Mouse (Mus musculus) ES-Bruce4 (cell line): ENCODE data around the gene Cavin4. TPM values are rescaled to one million over a fixed set of nuclear protein-coding genes. Genes with fewer than 3 reads are reported as not detected.

Experiments used
- H3K27ac ChIP-seq: 2 replicates; pipeline ENCODE4 v1.5.1; 2012; ENCODE audit warnings: low read length, inconsistent platforms; ENCODE audit not compliant: insufficient read depth
- H3K27me3 ChIP-seq: 2 replicates; pipeline ENCODE4 v1.6.1; 2012; ENCODE audit warnings: mild to moderate bottlenecking, low read length, inconsistent platforms; ENCODE audit not compliant: control insufficient read depth, poor library complexity, insufficient read depth, severe bottlenecking
- H3K36me3 ChIP-seq: 2 replicates; pipeline ENCODE4 v1.6.1; 2012; ENCODE audit warnings: inconsistent platforms, mild to moderate bottlenecking, low read length, moderate library complexity; ENCODE audit not compliant: control insufficient read depth, poor library complexity, insufficient read depth, severe bottlenecking
- H3K4me1 ChIP-seq: one replicate; pipeline ENCODE4 v1.8.1; 2011; ENCODE audit warnings: low read length; ENCODE audit not compliant: control insufficient read depth, insufficient read depth
- H3K4me3 ChIP-seq: 2 replicates; pipeline ENCODE4 v1.5.1; 2011; ENCODE audit warnings: low read depth, mild to moderate bottlenecking, low read length
- H3K9ac ChIP-seq: 2 replicates; pipeline ENCODE4 v1.6.1; 2012; ENCODE audit warnings: low read depth, mild to moderate bottlenecking, inconsistent platforms; ENCODE audit not compliant: poor library complexity, severe bottlenecking
- H3K9me3 ChIP-seq: replicated peaks from 2 replicates; pipeline ENCODE4 v1.6.1; 2012; ENCODE audit warnings: mild to moderate bottlenecking, low read length, inconsistent platforms; ENCODE audit not compliant: control insufficient read depth, poor library complexity, insufficient read depth, severe bottlenecking
- CTCF ChIP-seq: IDR thresholded peaks from one replicate; pipeline ENCODE4 v1.8.1; 2011; ENCODE audit warnings: low read depth, low read length
- EP300 ChIP-seq: IDR thresholded peaks from 2 replicates; pipeline ENCODE4 v1.6.1; 2011; ENCODE audit warnings: low read depth, low read length; ENCODE audit not compliant: insufficient read depth
- POLR2A ChIP-seq: IDR thresholded peaks from one replicate; pipeline ENCODE4 v1.8.1; 2011; ENCODE audit warnings: low read length; ENCODE audit not compliant: insufficient read depth
- polyA plus RNA-seq: library from polyadenylated mRNA; stranded (reverse); fragments of >200 nt; gene quantifications from 2 replicates; pipeline ENCODE4 v1.2.4, GENCODE M21; 2011; ENCODE audit warnings: low read depth; ENCODE audit not compliant: missing spikeins, insufficient read depth, insufficient read length

The Cavin4 gene
- polyA plus RNA-seq, 1 experiment, result 4.7 TPM

DNA sequence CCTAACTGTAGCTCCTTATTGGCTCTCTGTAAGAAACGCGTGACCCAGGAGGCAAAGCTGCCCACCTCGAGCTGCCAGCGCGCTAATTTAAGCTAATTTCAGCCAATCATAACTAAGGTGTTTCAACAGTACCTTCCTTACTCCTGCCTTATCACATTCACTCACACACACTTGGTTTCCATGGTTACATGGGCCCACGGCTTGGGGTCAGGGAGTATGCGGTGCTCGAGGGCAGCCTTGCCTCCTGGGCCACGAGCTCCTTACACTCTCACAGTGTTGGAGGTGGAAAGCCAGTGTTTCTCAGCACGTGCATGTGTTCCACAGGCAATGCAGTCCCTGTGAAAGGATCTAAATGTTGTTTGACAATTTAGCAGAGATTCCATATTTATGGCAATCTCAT, 25.2 kb upstream of the Cavin4 start:
- no peak overlapping the region for H3K27ac ChIP-seq
- H3K4me3 ChIP-seq, result no peak overlapping the region
- H3K27me3 ChIP-seq, result no peaks in the 10 kb centered on the region
- no peaks in the 10 kb centered on the region for H3K9me3 ChIP-seq
- H3K36me3 ChIP-seq, result peaks cover 8% of the 10 kb centered on the region
- no peaks in the 10 kb centered on the region for H3K4me1 ChIP-seq
- H3K9ac ChIP-seq, result no peak overlapping the region
- TF ChIP-seq POLR2A (no peak), EP300 (no peak), CTCF (no peak)

DNA sequence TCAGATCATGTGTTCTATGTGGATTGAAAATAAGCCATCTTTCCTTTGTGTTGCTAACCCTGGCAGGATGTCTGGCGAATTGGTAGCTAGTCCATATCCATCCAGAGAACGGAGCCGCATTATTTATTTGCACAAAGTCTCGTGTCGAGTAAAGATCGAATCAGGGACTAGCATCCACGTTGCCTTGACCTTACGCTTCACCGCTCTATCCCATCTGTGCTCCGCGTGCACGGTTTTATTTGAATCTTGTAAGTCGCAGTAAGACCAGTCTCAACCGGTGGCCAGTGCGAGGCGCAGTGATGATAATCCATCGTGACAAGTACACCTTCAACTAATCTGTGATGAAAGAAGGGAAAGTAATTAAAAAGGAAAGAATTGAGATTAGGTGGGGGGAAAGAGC, 23.8 kb upstream of the Cavin4 start:
- no peak overlapping the region for H3K9ac ChIP-seq
- H3K9me3 ChIP-seq, result no peaks in the 10 kb centered on the region
- no peak overlapping the region for H3K27ac ChIP-seq
- no peaks in the 10 kb centered on the region for H3K27me3 ChIP-seq
- no peaks in the 10 kb centered on the region for H3K4me1 ChIP-seq
- peaks cover 8% of the 10 kb centered on the region for H3K36me3 ChIP-seq
- no peak overlapping the region for H3K4me3 ChIP-seq
- no peak for TF ChIP-seq CTCF
- TF ChIP-seq EP300, result no peak
- TF ChIP-seq POLR2A, result no peak

DNA sequence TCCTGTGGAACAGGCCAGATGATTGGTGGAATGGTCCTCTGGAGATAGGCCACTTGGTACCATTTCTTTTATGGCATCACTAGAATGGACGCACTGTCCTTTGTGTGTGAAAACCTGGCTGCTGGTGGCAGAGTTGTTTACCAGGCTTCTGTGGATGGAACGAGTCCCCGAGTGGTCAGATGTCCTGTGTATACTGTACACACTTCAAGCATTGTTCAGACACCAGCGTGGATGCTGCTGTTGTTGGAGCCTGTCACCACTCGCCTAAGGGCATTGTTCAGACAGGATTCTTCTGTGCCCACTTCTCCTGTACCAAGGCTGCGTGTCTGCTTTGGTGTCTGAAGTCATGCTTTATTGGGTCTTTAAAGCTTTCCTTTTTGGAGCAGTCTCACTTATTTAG, 19.5 kb upstream of the Cavin4 start:
- no peak for TF ChIP-seq CTCF
- TF ChIP-seq EP300, result no peak
- Histone ChIP-seq H3K27ac (no peak overlapping the region), H3K36me3 (peaks cover 18% of the 10 kb centered on the region)

DNA sequence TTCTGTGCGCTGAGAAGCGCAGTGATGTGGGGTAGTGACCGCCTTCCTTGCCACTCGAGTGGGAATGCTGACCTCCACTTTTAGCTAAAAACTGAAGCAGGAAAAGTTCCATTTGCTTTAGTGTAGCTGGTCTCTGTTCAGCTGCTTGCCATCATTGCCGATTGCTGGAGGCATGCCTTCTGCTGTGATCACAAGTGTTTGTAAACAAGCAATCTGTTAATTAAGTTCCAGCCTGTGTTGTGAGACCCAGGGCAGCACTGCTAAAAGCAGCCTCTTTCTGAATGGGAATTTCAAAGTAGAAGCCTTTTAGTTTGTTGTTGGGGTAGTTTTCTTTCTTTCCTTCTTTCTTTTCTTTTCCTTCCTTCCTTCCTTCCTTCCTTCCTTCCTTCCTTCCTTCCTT, 17.2 kb upstream of the Cavin4 start:
- H3K4me3 ChIP-seq, result no peak overlapping the region
- H3K27ac ChIP-seq, result no peak overlapping the region
- no peaks in the 10 kb centered on the region for H3K27me3 ChIP-seq
- no peaks in the 10 kb centered on the region for H3K4me1 ChIP-seq
- TF ChIP-seq POLR2A, result no peak
- TF ChIP-seq EP300, result no peak
- no peak for TF ChIP-seq CTCF
- H3K9me3 ChIP-seq, result no peaks in the 10 kb centered on the region
- H3K9ac ChIP-seq, result no peak overlapping the region
- peaks cover 22% of the 10 kb centered on the region for H3K36me3 ChIP-seq

More for the DNA sequence above, 19.5 kb upstream of the Cavin4 start:
- Histone ChIP-seq H3K9ac (no peak overlapping the region), H3K9me3 (no peaks in the 10 kb centered on the region), H3K27me3 (no peaks in the 10 kb centered on the region), H3K4me3 (no peak overlapping the region), H3K4me1 (no peaks in the 10 kb centered on the region)

DNA sequence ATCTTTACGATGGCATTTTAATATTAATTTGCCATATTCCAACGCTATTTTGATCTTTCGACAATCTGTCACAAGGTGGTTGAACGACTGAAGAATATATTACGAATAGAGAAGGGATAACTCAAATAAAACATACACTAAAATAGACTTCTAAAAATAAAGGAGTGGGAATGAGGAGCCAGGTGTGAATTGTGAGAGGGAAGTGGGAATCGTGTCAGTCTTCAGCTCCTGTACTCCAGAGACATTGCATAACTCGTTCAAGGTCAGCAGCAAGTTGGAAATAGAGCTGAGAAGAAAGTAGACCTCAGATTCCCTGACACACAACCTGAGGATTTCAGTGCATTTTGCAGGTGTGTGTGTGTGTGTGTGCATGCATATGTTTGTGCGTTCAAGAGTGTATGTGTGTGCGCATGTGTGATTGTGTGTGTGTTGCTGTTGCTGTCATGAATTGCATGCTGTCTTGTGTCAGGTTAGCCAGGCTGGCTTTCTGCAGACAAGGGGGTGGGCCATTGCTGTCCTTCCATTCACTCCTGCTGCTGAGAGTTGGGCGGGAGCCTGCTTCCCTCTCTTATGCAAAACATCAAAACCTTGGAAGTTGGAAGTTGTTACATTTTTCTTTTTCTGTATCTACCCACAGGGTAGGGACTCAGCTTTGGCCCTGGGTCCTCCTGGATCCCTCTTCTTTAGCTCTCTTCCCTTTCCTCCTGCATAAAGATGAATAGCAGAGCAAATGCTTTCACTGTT, 12.5 kb upstream of the Cavin4 start:
- Histone ChIP-seq H3K4me1 (peaks cover 1% of the 10 kb centered on the region), H3K9me3 (no peaks in the 10 kb centered on the region), H3K27me3 (no peaks in the 10 kb centered on the region), H3K4me3 (no peak overlapping the region), H3K27ac (no peak overlapping the region), H3K9ac (no peak overlapping the region), H3K36me3 (peaks cover 31% of the 10 kb centered on the region)
- no peak for TF ChIP-seq CTCF
- TF ChIP-seq EP300, result no peak
- no peak for TF ChIP-seq POLR2A

DNA sequence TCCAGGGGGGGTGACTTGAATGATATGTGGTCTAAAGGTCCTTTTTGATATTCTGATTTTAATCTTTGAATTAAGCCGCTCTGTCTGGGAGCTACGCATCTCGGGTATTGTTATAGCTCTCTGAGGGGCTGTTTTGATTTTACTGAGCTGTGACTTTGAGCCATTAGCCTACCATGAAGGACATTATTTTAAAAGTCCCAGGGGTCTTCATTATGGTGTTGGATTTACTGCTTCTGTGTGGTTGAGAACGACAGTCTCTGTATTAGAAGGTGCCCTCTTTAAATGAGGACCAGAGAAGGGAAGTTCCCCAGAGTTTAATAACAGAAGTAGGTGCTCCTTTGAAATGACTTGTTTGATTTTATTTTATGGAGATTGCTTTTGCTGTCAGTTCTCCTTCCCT, 9.2 kb upstream of the Cavin4 start:
- Histone ChIP-seq H3K27me3 (no peaks in the 10 kb centered on the region), H3K4me3 (no peak overlapping the region), H3K4me1 (peaks cover 1% of the 10 kb centered on the region), H3K27ac (no peak overlapping the region), H3K9me3 (no peaks in the 10 kb centered on the region), H3K36me3 (peaks cover 42% of the 10 kb centered on the region), H3K9ac (no peak overlapping the region)
- no peak for TF ChIP-seq CTCF
- no peak for TF ChIP-seq POLR2A
- no peak for TF ChIP-seq EP300
